Mouse (Mus musculus): ENCODE results near the gene Zbp1.
A peak's percentile ranks its signal among the peaks of the same experiment; 100 is the strongest.

The Zbp1 gene

GRCm38 (mm10) chr2:173218416-173219141 lies at the start of gene Zbp1:
TSS of gene Zbp1 (minus strand) at chr2:173218923.
- DNase-seq, result no peak

- DNase-seq, result no peak
Measured at GRCm38 (mm10) chr2:173267562-173267961, 48.8 kb upstream of the Zbp1 start.

GRCm38 (mm10) chr2:173266349-173267112 lies 47.8 kb upstream of the Zbp1 start:
- no peak for DNase-seq

GRCm38 (mm10) chr2:173265468-173266265 lies 46.9 kb upstream of the Zbp1 start:
- DNase-seq, result no peak

- DNase-seq, result no peak
Measured at GRCm38 (mm10) chr2:173264467-173265128, 45.9 kb upstream of the Zbp1 start.

- no peak for DNase-seq
Measured at GRCm38 (mm10) chr2:173263636-173264330, 45.1 kb upstream of the Zbp1 start.

GRCm38 (mm10) chr2:173261497-173261896 lies 42.8 kb upstream of the Zbp1 start:
- no peak for DNase-seq

- DNase-seq, result no peak
Measured at GRCm38 (mm10) chr2:173258459-173259091, 39.9 kb upstream of the Zbp1 start.

GRCm38 (mm10) chr2:173257610-173258009 lies 38.9 kb upstream of the Zbp1 start:
- DNase-seq, result peak; percentile 89

GRCm38 (mm10) chr2:173256552-173256949 lies 37.8 kb upstream of the Zbp1 start:
- DNase-seq, result no peak

- no peak for DNase-seq
Measured at GRCm38 (mm10) chr2:173255810-173256551, 37.3 kb upstream of the Zbp1 start.

GRCm38 (mm10) chr2:173253761-173254662 lies 35.3 kb upstream of the Zbp1 start:
- no peak for DNase-seq

GRCm38 (mm10) chr2:173251675-173252074 lies 33.0 kb upstream of the Zbp1 start:
- DNase-seq, result no peak

- no peak for DNase-seq
Measured at GRCm38 (mm10) chr2:173251133-173251532, 32.4 kb upstream of the Zbp1 start.

GRCm38 (mm10) chr2:173250411-173250810 lies 31.7 kb upstream of the Zbp1 start:
- no peak for DNase-seq

GRCm38 (mm10) chr2:173249965-173250364 lies 31.2 kb upstream of the Zbp1 start:
- no peak for DNase-seq

- no peak for DNase-seq
Measured at GRCm38 (mm10) chr2:173249386-173249785, 30.7 kb upstream of the Zbp1 start.

GRCm38 (mm10) chr2:173248822-173249221 lies 30.1 kb upstream of the Zbp1 start:
- no peak for DNase-seq

- no peak for DNase-seq
Measured at GRCm38 (mm10) chr2:173247911-173248310, 29.2 kb upstream of the Zbp1 start.

GRCm38 (mm10) chr2:173247197-173247596 lies 28.5 kb upstream of the Zbp1 start:
- no peak for DNase-seq
